Mouse (Mus musculus): ENCODE measurements around the gene Gm13276. TPM values are rescaled to one million over a fixed set of nuclear protein-coding genes. Genes with fewer than 3 reads are reported as not detected.
"Not testable (repeated sequence)": the region's sequence is repeated elsewhere in the genome, so short reads cannot be mapped to it uniquely, and the experiment has no call there.

Gene Gm13276
- total and polyA plus RNA-seq, 3 experiments, result not detected

- H3K4me3 ChIP-seq (ENCODE audit: control insufficient read depth in 1 of 2, insufficient read depth in 1 of 2, low read depth in 2 of 2, low read length in 2 of 2); H3K36me3 ChIP-seq (ENCODE audit: control insufficient read depth in 1 of 2, insufficient read depth in 2 of 2, low read length in 2 of 2); H3K27ac ChIP-seq (ENCODE audit: control insufficient read depth, low read depth, low read length); H3K9ac ChIP-seq (ENCODE audit: control insufficient read depth, low read depth, low read length, poor library complexity, severe bottlenecking); H3K27me3 ChIP-seq (ENCODE audit: control insufficient read depth in 1 of 2, insufficient read depth in 2 of 2, low read length in 2 of 2); H3K9me3 ChIP-seq (replicated peaks; ENCODE audit: insufficient read depth, low read length); H3K4me1 ChIP-seq (ENCODE audit: control insufficient read depth in 1 of 2, insufficient read depth in 2 of 2, low read length in 2 of 2); H3K79me2 ChIP-seq (ENCODE audit: control insufficient read depth, insufficient read depth, low read length, poor library complexity): not testable (repeated sequence)
- 0 out of 2 replicates have a peak, but pooled peaks have one; percentile 68 for TF ChIP-seq ZMIZ1 (IDR thresholded peaks at IDR 0.05; ENCODE audit: low read depth, low read length)
- peak; percentile 75 for DNase-seq (ENCODE audit: low read depth, low spot score)
These were observed 28.7 kb upstream of the Gm13276 start for GRCm38 (mm10) chr4:88756581-88757513.

DNA sequence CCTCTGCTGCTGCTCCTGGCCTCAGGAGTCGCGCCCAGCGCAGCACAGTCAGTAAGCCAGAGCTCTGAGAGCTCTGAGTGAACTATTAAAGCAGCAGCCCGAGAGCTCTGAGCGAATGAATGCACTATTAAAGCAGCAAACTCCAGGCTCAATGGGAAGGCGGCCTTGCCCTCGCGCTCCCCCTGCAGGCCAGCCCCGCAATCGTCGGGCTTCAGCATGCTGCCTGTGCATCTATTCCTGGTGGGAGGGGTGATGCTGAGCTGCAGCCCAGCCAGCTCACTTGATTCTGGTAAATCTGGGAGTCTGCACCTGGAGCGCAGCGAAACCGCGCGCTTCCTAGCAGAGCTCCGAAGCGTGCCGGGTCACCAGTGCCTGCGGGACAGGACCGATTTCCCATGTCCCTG is 27.9 kb upstream of the Gm13276 start:
- H3K36me3 ChIP-seq (ENCODE audit: control insufficient read depth in 1 of 2, insufficient read depth in 2 of 2, low read length in 2 of 2); DNase-seq (ENCODE audit: low read depth, low spot score); H3K27ac ChIP-seq (ENCODE audit: control insufficient read depth, low read depth, low read length); H3K9ac ChIP-seq (ENCODE audit: control insufficient read depth, low read depth, low read length, poor library complexity, severe bottlenecking); H3K79me2 ChIP-seq (ENCODE audit: control insufficient read depth, insufficient read depth, low read length, poor library complexity); H3K27me3 ChIP-seq (ENCODE audit: control insufficient read depth in 1 of 2, insufficient read depth in 2 of 2, low read length in 2 of 2); H3K4me1 ChIP-seq (ENCODE audit: control insufficient read depth in 1 of 2, insufficient read depth in 2 of 2, low read length in 2 of 2); H3K4me3 ChIP-seq (ENCODE audit: control insufficient read depth in 1 of 2, insufficient read depth in 1 of 2, low read depth in 2 of 2, low read length in 2 of 2); H3K9me3 ChIP-seq (replicated peaks; ENCODE audit: insufficient read depth, low read length): not testable (repeated sequence)

DNA sequence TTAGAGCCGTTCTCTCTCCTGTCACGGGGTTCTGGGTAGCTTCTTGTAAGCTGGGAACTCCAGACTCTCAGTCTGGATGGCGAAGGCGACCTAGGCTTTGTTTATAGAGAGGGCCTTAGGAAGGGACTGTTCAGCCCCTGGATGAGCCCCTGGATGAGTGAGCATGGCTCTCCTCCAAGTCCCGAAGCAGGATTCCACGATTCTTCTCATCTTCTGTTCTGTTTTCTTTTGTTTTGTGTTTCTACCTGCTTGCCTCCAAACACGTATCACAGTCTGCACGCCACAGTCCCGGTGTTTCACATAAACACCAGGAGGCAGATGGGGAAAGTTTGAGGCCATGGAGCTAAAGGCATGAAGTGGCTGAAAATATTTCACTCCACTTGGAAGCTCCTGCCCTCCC is 26.8 kb upstream of the Gm13276 start:
- not testable (repeated sequence) for H3K9me3 ChIP-seq (replicated peaks; ENCODE audit: insufficient read depth, low read length); H3K79me2 ChIP-seq (ENCODE audit: control insufficient read depth, insufficient read depth, low read length, poor library complexity); DNase-seq (ENCODE audit: low read depth, low spot score); H3K27ac ChIP-seq (ENCODE audit: control insufficient read depth, low read depth, low read length); H3K4me3 ChIP-seq (ENCODE audit: control insufficient read depth in 1 of 2, insufficient read depth in 1 of 2, low read depth in 2 of 2, low read length in 2 of 2); H3K9ac ChIP-seq (ENCODE audit: control insufficient read depth, low read depth, low read length, poor library complexity, severe bottlenecking); H3K4me1 ChIP-seq (ENCODE audit: control insufficient read depth in 1 of 2, insufficient read depth in 2 of 2, low read length in 2 of 2); H3K27me3 ChIP-seq (ENCODE audit: control insufficient read depth in 1 of 2, insufficient read depth in 2 of 2, low read length in 2 of 2); H3K36me3 ChIP-seq (ENCODE audit: control insufficient read depth in 1 of 2, insufficient read depth in 2 of 2, low read length in 2 of 2)

- DNase-seq (ENCODE audit: low read depth, low spot score), result peak; percentile 82
- TF ChIP-seq ZMIZ1 (IDR thresholded peaks at IDR 0.05; ENCODE audit: low read depth, low read length) (0 out of 2 replicates have a peak, but pooled peaks have one; percentile 41), ETS1 (IDR thresholded peaks at IDR 0.05; ENCODE audit: low read depth, low read length) (0 out of 2 replicates have a peak, but pooled peaks have one; percentile 15), POLR2A (IDR thresholded peaks at IDR 0.05; ENCODE audit: control insufficient read depth in 1 of 2, insufficient read depth in 1 of 2, low read depth in 1 of 2, low read length in 2 of 2, poor library complexity in 1 of 2) (0 out of 4 replicates have a peak, but pooled peaks of 1 of the 2 experiments have one; percentile 28)
- H3K9me3 ChIP-seq (replicated peaks; ENCODE audit: insufficient read depth, low read length); H3K79me2 ChIP-seq (ENCODE audit: control insufficient read depth, insufficient read depth, low read length, poor library complexity); H3K36me3 ChIP-seq (ENCODE audit: control insufficient read depth in 1 of 2, insufficient read depth in 2 of 2, low read length in 2 of 2); H3K27me3 ChIP-seq (ENCODE audit: control insufficient read depth in 1 of 2, insufficient read depth in 2 of 2, low read length in 2 of 2); H3K4me1 ChIP-seq (ENCODE audit: control insufficient read depth in 1 of 2, insufficient read depth in 2 of 2, low read length in 2 of 2); H3K27ac ChIP-seq (ENCODE audit: control insufficient read depth, low read depth, low read length): not testable (repeated sequence)
- Histone ChIP-seq H3K9ac (ENCODE audit: control insufficient read depth, low read depth, low read length, poor library complexity, severe bottlenecking) (peak within 1 kb of the TSS; percentile 25), H3K4me3 (ENCODE audit: control insufficient read depth in 1 of 2, insufficient read depth in 1 of 2, low read depth in 2 of 2, low read length in 2 of 2) (peak within 1 kb of the TSS in 1 of 2 experiments; percentile 6; a peak in 1 of 4 replicates)
These were observed 25.8 kb upstream of the Gm13276 start, which contains the start of gene Gm13283 for GRCm38 (mm10) chr4:88759610-88760268. TSS of gene Gm13283 (plus strand) at chr4:88760119.

DNA sequence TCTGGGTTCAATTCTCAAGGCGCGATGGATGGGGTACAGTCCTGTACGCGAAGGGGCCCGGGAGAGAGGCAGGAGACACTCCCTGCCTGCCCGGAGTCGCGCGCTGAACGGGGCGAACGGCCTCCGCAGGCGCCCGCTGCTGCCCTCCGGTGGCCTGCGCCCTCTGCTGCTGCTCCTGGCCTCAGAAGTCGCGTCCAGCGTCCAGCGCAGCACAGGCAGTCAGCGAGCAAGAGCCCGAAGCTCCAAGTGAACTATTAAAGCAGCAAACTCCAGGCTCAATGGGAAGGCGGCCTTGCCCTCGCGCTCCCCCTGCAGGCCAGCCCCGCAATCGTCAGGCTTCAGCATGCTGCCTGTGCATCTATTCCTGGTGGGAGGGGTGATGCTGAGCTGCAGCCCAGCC is 25.1 kb upstream of the Gm13276 start:
- H3K27me3 ChIP-seq (ENCODE audit: control insufficient read depth in 1 of 2, insufficient read depth in 2 of 2, low read length in 2 of 2); H3K36me3 ChIP-seq (ENCODE audit: control insufficient read depth in 1 of 2, insufficient read depth in 2 of 2, low read length in 2 of 2); H3K4me1 ChIP-seq (ENCODE audit: control insufficient read depth in 1 of 2, insufficient read depth in 2 of 2, low read length in 2 of 2); H3K4me3 ChIP-seq (ENCODE audit: control insufficient read depth in 1 of 2, insufficient read depth in 1 of 2, low read depth in 2 of 2, low read length in 2 of 2); H3K9me3 ChIP-seq (replicated peaks; ENCODE audit: insufficient read depth, low read length); DNase-seq (ENCODE audit: low read depth, low spot score); H3K27ac ChIP-seq (ENCODE audit: control insufficient read depth, low read depth, low read length); H3K79me2 ChIP-seq (ENCODE audit: control insufficient read depth, insufficient read depth, low read length, poor library complexity): not testable (repeated sequence)
- peak overlapping the region; percentile 25; the same call in 1 of the 2 replicates for H3K9ac ChIP-seq (ENCODE audit: control insufficient read depth, low read depth, low read length, poor library complexity, severe bottlenecking)

- H3K79me2 ChIP-seq (ENCODE audit: control insufficient read depth, insufficient read depth, low read length, poor library complexity); H3K9me3 ChIP-seq (replicated peaks; ENCODE audit: insufficient read depth, low read length); H3K9ac ChIP-seq (ENCODE audit: control insufficient read depth, low read depth, low read length, poor library complexity, severe bottlenecking); H3K36me3 ChIP-seq (ENCODE audit: control insufficient read depth in 1 of 2, insufficient read depth in 2 of 2, low read length in 2 of 2); H3K27me3 ChIP-seq (ENCODE audit: control insufficient read depth in 1 of 2, insufficient read depth in 2 of 2, low read length in 2 of 2); H3K27ac ChIP-seq (ENCODE audit: control insufficient read depth, low read depth, low read length); H3K4me3 ChIP-seq (ENCODE audit: control insufficient read depth in 1 of 2, insufficient read depth in 1 of 2, low read depth in 2 of 2, low read length in 2 of 2); DNase-seq (ENCODE audit: low read depth, low spot score); H3K4me1 ChIP-seq (ENCODE audit: control insufficient read depth in 1 of 2, insufficient read depth in 2 of 2, low read length in 2 of 2): not testable (repeated sequence)
These were observed 23.7 kb upstream of the Gm13276 start for GRCm38 (mm10) chr4:88761776-88762175.
